Mouse (Mus musculus): Measurements from ENCODE around the gene Prkcb. TPM values are rescaled to one million over a fixed set of nuclear protein-coding genes. Genes with fewer than 3 reads are reported as not detected.

Gene Prkcb
- polyA plus RNA-seq, 1 experiment = 12.7 TPM

GRCm38 (mm10) chr7:122465823-122466549, 177.4 kb downstream of the Prkcb start:
- DNase-seq (ENCODE audit: low read depth) = no peak

GRCm38 (mm10) chr7:122466722-122467121, 178.2 kb downstream of the Prkcb start:
- DNase-seq (ENCODE audit: low read depth) = no peak

- no peak for DNase-seq (ENCODE audit: low read depth)
Measured at GRCm38 (mm10) chr7:122467831-122468230, 179.3 kb downstream of the Prkcb start.

- no peak for DNase-seq (ENCODE audit: low read depth)
Measured at GRCm38 (mm10) chr7:122470370-122471280, 182.1 kb downstream of the Prkcb start.

GRCm38 (mm10) chr7:122472223-122472622, 183.7 kb downstream of the Prkcb start:
- DNase-seq (ENCODE audit: low read depth) = no peak

GRCm38 (mm10) chr7:122475038-122475437, 186.5 kb downstream of the Prkcb start:
- no peak for DNase-seq (ENCODE audit: low read depth)

GRCm38 (mm10) chr7:122476697-122477096, 188.1 kb downstream of the Prkcb start:
- DNase-seq (ENCODE audit: low read depth) = no peak

- DNase-seq (ENCODE audit: low read depth) = no peak
Measured at GRCm38 (mm10) chr7:122477118-122477517, 188.6 kb downstream of the Prkcb start.

GRCm38 (mm10) chr7:122477566-122478564, 189.3 kb downstream of the Prkcb start:
- DNase-seq (ENCODE audit: low read depth) = no peak

GRCm38 (mm10) chr7:122483949-122484348, 195.4 kb downstream of the Prkcb start:
- no peak for DNase-seq (ENCODE audit: low read depth)

GRCm38 (mm10) chr7:122487929-122488571, 199.5 kb downstream of the Prkcb start:
- no peak for DNase-seq (ENCODE audit: low read depth)

- no peak for DNase-seq (ENCODE audit: low read depth)
Measured at GRCm38 (mm10) chr7:122492041-122492440, 203.5 kb downstream of the Prkcb start.

- no peak for DNase-seq (ENCODE audit: low read depth)
Measured at GRCm38 (mm10) chr7:122492936-122493335, 204.4 kb downstream of the Prkcb start.

- DNase-seq (ENCODE audit: low read depth) = no peak
Measured at GRCm38 (mm10) chr7:122494088-122494487, 205.5 kb downstream of the Prkcb start.

- no peak for DNase-seq (ENCODE audit: low read depth)
Measured at GRCm38 (mm10) chr7:122497516-122497915, 209.0 kb downstream of the Prkcb start.

GRCm38 (mm10) chr7:122498461-122498860, 209.9 kb downstream of the Prkcb start:
- DNase-seq (ENCODE audit: low read depth) = no peak

- no peak for DNase-seq (ENCODE audit: low read depth)
Measured at GRCm38 (mm10) chr7:122499743-122500597, 211.4 kb downstream of the Prkcb start.

- DNase-seq (ENCODE audit: low read depth) = no peak
Measured at GRCm38 (mm10) chr7:122506467-122506866, 217.9 kb downstream of the Prkcb start.

- DNase-seq (ENCODE audit: low read depth) = no peak
Measured at GRCm38 (mm10) chr7:122509903-122510302, 221.4 kb downstream of the Prkcb start.

GRCm38 (mm10) chr7:122512430-122512966, 223.9 kb downstream of the Prkcb start:
- DNase-seq (ENCODE audit: low read depth) = no peak

Data from gonadal fat pad, adult 2 months (tissue).